Mouse (Mus musculus) limb, embryonic 12.5 days (tissue): Measurements from ENCODE around the gene Lrguk. TPM values are rescaled to one million over a fixed set of nuclear protein-coding genes. Genes with fewer than 3 reads are reported as not detected.

ENCODE experiments used
- ATAC-seq: fragments of 200-750 bp; cut with Nextera tagmentation; 2 replicates; pipeline ENCODE4 v1.8.0; 2017; ENCODE audit warnings: low read depth, moderate TSS enrichment; ENCODE audit not compliant: insufficient number of reproducible peaks, insufficient read depth, low FRiP score, low TSS enrichment
- H3K27ac ChIP-seq: fragments of 300-500 bp; sonication (generic); 2 replicates; pipeline ENCODE4 v1.5.1; 2016; ENCODE audit warnings: mild to moderate bottlenecking, moderate library complexity
- H3K27me3 ChIP-seq: fragments of 300-500 bp; sonication (generic); 2 replicates; pipeline ENCODE4 v1.6.1; 2016; ENCODE audit warnings: mild to moderate bottlenecking, moderate library complexity
- H3K36me3 ChIP-seq: fragments of 300-500 bp; sonication (generic); 2 replicates; pipeline ENCODE4 v1.6.1; 2016; ENCODE audit warnings: mild to moderate bottlenecking, moderate library complexity
- H3K4me1 ChIP-seq: fragments of 300-500 bp; sonication (generic); replicated peaks from 2 replicates; pipeline ENCODE4 v1.6.1; 2016
- H3K4me2 ChIP-seq: fragments of 300-500 bp; sonication (generic); 2 replicates; pipeline ENCODE4 v1.6.1; 2016; ENCODE audit warnings: mild to moderate bottlenecking, moderate library complexity
- H3K4me3 ChIP-seq: fragments of 300-500 bp; sonication (generic); replicated peaks from 2 replicates; pipeline ENCODE4 v1.5.1; 2016; ENCODE audit warnings: mild to moderate bottlenecking
- H3K9ac ChIP-seq: fragments of 300-500 bp; sonication (generic); replicated peaks from 2 replicates; pipeline ENCODE4 v1.6.1; 2016; ENCODE audit warnings: mild to moderate bottlenecking, moderate library complexity
- H3K9me3 ChIP-seq: fragments of 300-500 bp; sonication (generic); 2 replicates; pipeline ENCODE4 v1.6.1; 2016; ENCODE audit warnings: mild to moderate bottlenecking, moderate library complexity
- WGBS: fragments of 180-500 bp; shearing (Covaris S2); methylation state at CpG from one replicate; pipeline ENCODE4 v1.1.7; 2016; 5-methylcytosine and 5-hydroxymethylcytosine counted together
- polyA plus RNA-seq: library from polyadenylated mRNA; unstranded; fragments of >200 nt; fragmentation: Nextera tagmentation; extraction: Ambion mirVana; gene quantifications from 2 replicates; pipeline ENCODE4 v1.2.1, GENCODE M21; 2016

The Lrguk gene
- polyA plus RNA-seq, 1 experiment from 2014 or later: 1.1 TPM

GRCm38 (mm10) chr6:34179007-34179406, 149.8 kb downstream of the Lrguk start:
- Histone ChIP-seq H3K4me2 (no peak overlapping the region), H3K36me3 (no peaks in the 10 kb centered on the region), H3K27ac (no peak overlapping the region), H3K4me1 (peaks cover 8% of the 10 kb centered on the region), H3K4me3 (no peak overlapping the region), H3K9me3 (no peaks in the 10 kb centered on the region), H3K27me3 (no peaks in the 10 kb centered on the region), H3K9ac (no peak overlapping the region)
- no peak for ATAC-seq
- 81% methylated on average over 3 of the region's 3 CpGs for WGBS

DNA sequence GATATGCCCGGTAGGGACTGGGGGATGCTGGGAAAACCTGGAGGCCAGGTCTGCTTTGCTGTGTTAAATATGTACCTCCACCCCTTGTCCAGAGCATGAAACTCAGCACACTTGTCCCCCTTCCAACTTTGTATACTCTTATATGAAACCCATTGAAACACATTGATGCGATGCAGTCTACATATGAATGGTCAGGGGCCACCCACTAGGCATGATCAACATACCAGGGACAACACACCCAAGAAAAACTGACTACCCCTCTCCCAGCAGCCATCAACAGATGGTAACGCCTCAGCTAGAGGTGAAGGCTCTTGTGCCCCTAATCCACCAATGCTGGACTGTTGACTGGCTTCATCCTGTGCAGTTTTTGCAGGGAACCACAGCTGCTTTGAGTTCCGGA, 150.7 kb downstream of the Lrguk start:
- Histone ChIP-seq H3K4me3 (no peak overlapping the region), H3K9ac (no peak overlapping the region), H3K27ac (no peak overlapping the region), H3K9me3 (no peaks in the 10 kb centered on the region), H3K4me1 (peaks cover 8% of the 10 kb centered on the region), H3K36me3 (no peaks in the 10 kb centered on the region), H3K27me3 (no peaks in the 10 kb centered on the region), H3K4me2 (no peak overlapping the region)
- 68% methylated on average over 4 of the region's 4 CpGs for WGBS
- no peak for ATAC-seq

- Histone ChIP-seq H3K36me3 (no peaks in the 10 kb centered on the region), H3K9me3 (no peaks in the 10 kb centered on the region), H3K9ac (no peak overlapping the region), H3K4me2 (no peak overlapping the region), H3K4me1 (no peaks in the 10 kb centered on the region), H3K4me3 (no peak overlapping the region), H3K27me3 (no peaks in the 10 kb centered on the region), H3K27ac (no peak overlapping the region)
- WGBS: 84% methylated on average over 3 of the region's 3 CpGs
- no peak for ATAC-seq
Observed at GRCm38 (mm10) chr6:34181961-34182360, 152.7 kb downstream of the Lrguk start.

GRCm38 (mm10) chr6:34183326-34183725, 154.1 kb downstream of the Lrguk start:
- Histone ChIP-seq H3K9ac (no peak overlapping the region), H3K27me3 (no peaks in the 10 kb centered on the region), H3K27ac (no peak overlapping the region), H3K4me3 (no peak overlapping the region), H3K36me3 (no peaks in the 10 kb centered on the region), H3K9me3 (no peaks in the 10 kb centered on the region), H3K4me1 (no peaks in the 10 kb centered on the region), H3K4me2 (no peak overlapping the region)
- no peak for ATAC-seq
- WGBS: 86% methylated on average over 3 of the region's 3 CpGs

Other genes with a start within 250 kb of the Lrguk start
- 39.7 and 42.7 TPM in 2 replicates for gene Slc35b4, start 147.7 kb downstream of the Lrguk start, polyA plus RNA-seq